Mouse (Mus musculus) kidney, postnatal 0 days (tissue): ENCODE measurements around the gene 3830406C13Rik. TPM values are rescaled to one million over a fixed set of nuclear protein-coding genes. Genes with fewer than 3 reads are reported as not detected.
A peak's percentile ranks its signal among the peaks of the same experiment; 100 is the strongest.

Source experiments
- ATAC-seq: fragments of 200-750 bp; cut with Nextera tagmentation; replicated peaks from 2 replicates; pipeline ENCODE4 v1.8.0; 2017; ENCODE audit warnings: low read depth, moderate number of reproducible peaks, moderate TSS enrichment, moderate library complexity; ENCODE audit not compliant: low FRiP score
- DNase-seq: peaks from one replicate; pipeline ENCODE4 v3.0.0-alpha.2; 2016; ENCODE audit warnings: low spot score
- H3K27ac ChIP-seq: fragments of 300-500 bp; sonication (generic); 2 replicates; pipeline ENCODE4 v1.5.1; 2014; ENCODE audit warnings: mild to moderate bottlenecking
- H3K27me3 ChIP-seq: fragments of 300-500 bp; sonication (generic); 2 replicates; pipeline ENCODE4 v1.6.1; 2014; ENCODE audit warnings: low read length, mixed read lengths; ENCODE audit not compliant: insufficient read depth
- H3K36me3 ChIP-seq: fragments of 300-500 bp; sonication (generic); 2 replicates; pipeline ENCODE4 v1.6.1; 2014; ENCODE audit warnings: low read length, mixed read lengths; ENCODE audit not compliant: insufficient read depth
- H3K4me1 ChIP-seq: fragments of 300-500 bp; sonication (generic); replicated peaks from 2 replicates; pipeline ENCODE4 v1.6.1; 2014; ENCODE audit warnings: antibody characterized with exemption, low read length, mixed read lengths; ENCODE audit not compliant: insufficient read depth
- H3K4me2 ChIP-seq: fragments of 300-500 bp; sonication (generic); 2 replicates; pipeline ENCODE4 v1.6.1; 2014; ENCODE audit warnings: mild to moderate bottlenecking, low read length, moderate library complexity, mixed read lengths
- H3K4me3 ChIP-seq: fragments of 300-500 bp; sonication (generic); replicated peaks from 2 replicates; pipeline ENCODE4 v1.5.1; 2014; ENCODE audit warnings: low read depth, low read length
- H3K9ac ChIP-seq: fragments of 300-500 bp; sonication (generic); 2 replicates; pipeline ENCODE4 v1.6.1; 2014; ENCODE audit warnings: low read depth, low read length
- H3K9me3 ChIP-seq: fragments of 300-500 bp; sonication (generic); replicated peaks from 2 replicates; pipeline ENCODE4 v1.6.1; 2016; ENCODE audit warnings: low read length, inconsistent platforms, mixed read lengths
- CTCF ChIP-seq: IDR thresholded peaks from 2 replicates; pipeline ENCODE4 v1.5.1; 2016; ENCODE audit warnings: antibody characterized with exemption, low read depth, mild to moderate bottlenecking, moderate library complexity
- WGBS: fragments of 180-500 bp; shearing (Covaris S2); extraction: QIAGEN DNeasy Blood & Tissue Kit; methylation state at CpG from one replicate; pipeline ENCODE4 v1.1.7; 2014; 5-methylcytosine and 5-hydroxymethylcytosine counted together
- polyA plus RNA-seq: library from polyadenylated mRNA; unstranded; fragments of >200 nt; fragmentation: Nextera tagmentation; extraction: Ambion mirVana; gene quantifications from 2 replicates; pipeline ENCODE4 v1.2.1, GENCODE M21; 2015

The 3830406C13Rik gene
- polyA plus RNA-seq, 1 experiment from 2014 or later = 63.4 TPM

DNA sequence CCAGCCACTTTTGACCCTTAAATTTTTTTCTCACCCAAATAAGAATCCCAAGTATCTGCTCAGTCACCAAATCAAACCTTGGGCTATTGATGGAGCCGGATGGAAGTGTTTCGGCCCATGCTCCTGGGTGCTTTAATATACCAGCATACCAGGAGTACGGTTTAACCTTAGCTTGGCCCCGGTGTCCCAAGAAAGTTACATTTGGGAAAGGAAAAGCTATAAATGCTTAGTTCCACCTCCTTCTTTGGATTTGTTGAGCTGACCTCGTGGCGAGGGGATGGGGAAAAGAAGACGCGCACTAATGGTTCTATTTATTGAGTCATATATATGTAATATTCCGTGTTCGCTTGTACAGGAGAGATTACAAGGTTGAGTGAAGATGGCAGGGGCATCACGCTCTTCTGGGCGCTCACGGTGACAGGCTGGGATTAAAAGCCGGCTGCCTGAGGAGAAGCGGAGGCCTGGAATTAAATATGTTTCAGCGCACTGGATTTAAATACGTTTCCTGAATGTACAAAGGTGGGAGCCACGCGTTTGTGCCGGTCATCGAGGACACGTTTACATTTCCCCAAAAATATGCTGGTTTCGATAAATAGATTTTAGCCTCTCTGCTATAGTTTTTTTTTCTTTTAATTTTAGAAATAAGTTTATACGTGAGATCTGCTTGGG, 58.0 kb downstream of the 3830406C13Rik start:
- H3K4me3 ChIP-seq = no peak overlapping the region
- TF ChIP-seq CTCF = no peak
- no peak overlapping the region for H3K9ac ChIP-seq
- no peaks in the 10 kb centered on the region for H3K36me3 ChIP-seq
- no peaks in the 10 kb centered on the region for H3K9me3 ChIP-seq
- H3K4me1 ChIP-seq = no peaks in the 10 kb centered on the region; the same call in 1 of the 2 replicates
- no peak overlapping the region for H3K4me2 ChIP-seq
- ATAC-seq (no peak), DNase-seq (no peak)
- WGBS = 4% methylated on average over 24 of the region's 24 CpGs
- H3K27ac ChIP-seq = no peak overlapping the region
- peaks cover 85% of the 10 kb centered on the region for H3K27me3 ChIP-seq

GRCm38 (mm10) chr14:12342458-12343131, 58.6 kb downstream of the 3830406C13Rik start:
- no peak for DNase-seq
- Histone ChIP-seq H3K36me3 (no peaks in the 10 kb centered on the region), H3K9me3 (no peaks in the 10 kb centered on the region), H3K4me1 (no peaks in the 10 kb centered on the region; the same call in 1 of the 2 replicates), H3K9ac (no peak overlapping the region), H3K27ac (no peak overlapping the region), H3K4me2 (no peak overlapping the region), H3K27me3 (peaks cover 84% of the 10 kb centered on the region), H3K4me3 (no peak overlapping the region)
- 4% methylated on average over 23 of the region's 23 CpGs for WGBS
- no peak for ATAC-seq
- TF ChIP-seq CTCF = no peak

DNA sequence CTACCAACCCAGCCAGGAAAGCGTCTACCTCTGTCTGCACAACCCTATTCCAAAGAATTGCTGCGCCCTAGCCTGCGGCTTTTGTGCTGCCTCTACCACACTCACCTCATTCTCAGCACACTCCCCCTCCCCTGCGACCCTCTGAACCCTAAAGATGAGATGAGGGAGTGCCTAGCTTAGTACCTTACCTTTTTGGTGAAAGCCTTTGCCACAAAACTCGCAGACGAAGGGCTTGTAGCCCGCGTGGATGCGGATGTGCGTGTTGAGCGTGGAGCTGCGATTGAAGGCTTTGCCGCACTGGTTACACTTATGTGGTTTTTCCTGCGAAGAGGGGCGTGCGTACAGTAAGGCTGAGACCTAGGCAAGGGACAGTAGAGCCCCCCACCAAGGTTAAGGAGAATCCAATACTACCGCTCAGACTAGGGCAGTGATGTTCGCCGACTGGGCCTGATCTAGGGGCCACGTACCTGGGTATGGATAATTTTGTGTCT, 59.5 kb downstream of the 3830406C13Rik start:
- H3K36me3 ChIP-seq = no peaks in the 10 kb centered on the region
- 3% methylated on average over 20 of the region's 20 CpGs for WGBS
- no peak overlapping the region for H3K4me3 ChIP-seq
- no peak for TF ChIP-seq CTCF
- H3K27me3 ChIP-seq = peaks cover 83% of the 10 kb centered on the region
- no peaks in the 10 kb centered on the region; the same call in 1 of the 2 replicates for H3K4me1 ChIP-seq
- H3K27ac ChIP-seq = no peak overlapping the region
- no peak overlapping the region for H3K4me2 ChIP-seq
- ATAC-seq (no peak), DNase-seq (no peak)
- H3K9me3 ChIP-seq = no peaks in the 10 kb centered on the region
- H3K9ac ChIP-seq = no peak overlapping the region

DNA sequence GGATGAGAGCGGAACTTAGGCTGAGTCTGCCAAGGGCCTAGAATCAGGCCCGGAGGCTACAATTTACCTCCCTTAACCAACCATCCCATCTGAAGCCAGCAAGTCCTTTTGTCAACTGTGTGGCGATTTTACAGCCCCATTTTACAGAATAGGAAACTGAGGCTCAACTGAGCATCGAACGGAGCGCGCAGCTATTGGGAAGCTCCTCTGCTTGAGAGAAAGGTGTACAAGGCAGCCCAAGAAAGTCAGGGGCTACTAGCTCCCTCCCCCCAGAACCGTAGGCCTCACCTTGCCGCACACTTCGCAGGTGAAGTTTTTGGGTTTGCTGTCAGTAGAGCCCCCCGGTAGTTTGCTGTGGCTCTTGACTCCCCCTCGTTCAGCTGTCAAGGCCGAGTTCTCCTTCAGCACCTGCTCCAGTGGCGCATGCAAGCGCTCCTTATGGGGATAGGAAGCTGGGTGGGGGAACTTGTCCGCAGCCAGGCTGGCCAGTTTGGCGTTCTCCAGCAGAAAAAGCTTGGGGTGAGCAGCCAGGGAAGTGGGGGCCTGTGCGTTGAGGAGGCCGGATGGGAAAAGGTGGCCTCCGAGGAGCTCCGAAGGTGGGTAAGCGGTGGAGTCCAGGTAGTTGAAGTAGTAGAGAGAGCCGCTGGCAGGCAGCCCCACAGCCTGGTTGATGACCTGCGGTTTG, 60.2 kb downstream of the 3830406C13Rik start:
- no peak overlapping the region for H3K9ac ChIP-seq
- H3K4me1 ChIP-seq = no peaks in the 10 kb centered on the region; the same call in 1 of the 2 replicates
- peaks cover 83% of the 10 kb centered on the region for H3K27me3 ChIP-seq
- H3K9me3 ChIP-seq = no peaks in the 10 kb centered on the region
- no peak for TF ChIP-seq CTCF
- ATAC-seq (0 out of 2 replicates have a peak, but pooled peaks have one; percentile 6), DNase-seq (no peak)
- 3% methylated on average over 24 of the region's 24 CpGs for WGBS
- no peaks in the 10 kb centered on the region for H3K36me3 ChIP-seq
- H3K4me3 ChIP-seq = 0 out of 2 replicates have a peak overlapping the region, but pooled peaks have one; percentile 24
- H3K27ac ChIP-seq = no peak overlapping the region
- peak overlapping the region; percentile 44 for H3K4me2 ChIP-seq

DNA sequence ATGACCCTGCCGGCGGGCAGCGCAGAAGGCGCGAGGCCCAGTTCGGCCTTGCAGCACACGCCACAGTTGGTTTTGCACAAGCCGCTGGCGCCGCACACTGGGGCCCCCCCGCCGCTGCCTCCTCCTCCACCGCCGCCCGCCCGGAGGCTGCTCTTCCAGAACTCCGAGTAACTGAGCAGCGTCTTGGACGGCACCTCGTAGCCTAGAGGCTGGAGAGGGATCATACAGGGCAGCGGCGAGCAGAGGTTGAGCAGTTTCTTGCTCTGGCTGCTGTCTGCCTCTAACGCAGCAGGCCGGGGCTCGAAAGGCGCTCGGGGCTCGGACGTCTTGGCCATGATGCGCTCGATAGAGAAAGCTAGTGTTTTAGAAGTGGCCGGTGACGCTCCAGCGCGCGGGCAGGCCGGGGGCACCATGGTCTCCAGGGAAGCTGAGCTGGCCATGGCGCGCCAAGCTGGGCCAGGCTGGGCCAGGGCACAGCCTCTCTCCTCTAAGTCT, 60.8 kb downstream of the 3830406C13Rik start:
- ATAC-seq (0 out of 2 replicates have a peak, but pooled peaks have one; percentile 34), DNase-seq (no peak)
- peak overlapping the region; percentile 44 for H3K4me2 ChIP-seq
- H3K4me3 ChIP-seq = 0 out of 2 replicates have a peak overlapping the region, but pooled peaks have one; percentile 24
- H3K9me3 ChIP-seq = no peaks in the 10 kb centered on the region
- H3K36me3 ChIP-seq = no peaks in the 10 kb centered on the region
- under 1% methylated on average over 39 of the region's 39 CpGs for WGBS
- H3K9ac ChIP-seq = no peak overlapping the region
- H3K27me3 ChIP-seq = peaks cover 84% of the 10 kb centered on the region
- no peaks in the 10 kb centered on the region; the same call in 1 of the 2 replicates for H3K4me1 ChIP-seq
- no peak for TF ChIP-seq CTCF
- H3K27ac ChIP-seq = no peak overlapping the region
